Mouse (Mus musculus) CH12.LX (cell line): ENCODE results near the gene Fgfr3. TPM values are rescaled to one million over a fixed set of nuclear protein-coding genes. Genes with fewer than 3 reads are reported as not detected.

Experiments used
- DNase-seq: peaks from one replicate; pipeline ENCODE4 v3.0.0-alpha.2; 2013; ENCODE audit errors: extremely low read depth
- H3K27ac ChIP-seq: 2 replicates; pipeline ENCODE4 v1.5.1; 2012; ENCODE audit warnings: low read depth, mild to moderate bottlenecking, control low read depth, moderate library complexity; ENCODE audit not compliant: insufficient read depth
- H3K27me3 ChIP-seq: replicated peaks from 2 replicates; pipeline ENCODE3; 2012; ENCODE audit warnings: inconsistent platforms
- H3K36me3 ChIP-seq, 2 experiments: replicated peaks in 1 of 2; 2 replicates each; pipeline versions ENCODE3 to v1.6.1; 2012; ENCODE audit warnings: inconsistent platforms in 1 of 2, low read length in 1 of 2, mild to moderate bottlenecking in 1 of 2, mixed read lengths in 1 of 2, moderate library complexity in 1 of 2; ENCODE audit not compliant: control insufficient read depth in 1 of 2, insufficient read depth in 1 of 2
- H3K4me1 ChIP-seq, 2 experiments: 2 replicates each; pipeline ENCODE4 v1.6.1; 2012; ENCODE audit warnings: inconsistent platforms in 1 of 2, moderate library complexity in 1 of 2; ENCODE audit not compliant: insufficient read depth in 2 of 2, control insufficient read depth in 1 of 2
- H3K4me2 ChIP-seq: 2 replicates; pipeline ENCODE4 v1.6.1; 2012; ENCODE audit warnings: low read depth, mild to moderate bottlenecking, control low read depth; ENCODE audit not compliant: poor library complexity, insufficient read depth, severe bottlenecking
- H3K4me3 ChIP-seq, 3 experiments: fragments of 150-350 bp in 1 of 3; sonication (generic) in 1 of 3; replicated peaks in 1 of 3; 2 replicates each; pipeline versions ENCODE3 to v1.5.1; 2011 to 2012; ENCODE audit warnings: low read depth in 2 of 3, low read length in 2 of 3, mild to moderate bottlenecking in 2 of 3, moderate library complexity in 2 of 3, control low read depth in 1 of 3, improper control_type of control experiment in 1 of 3, inconsistent platforms in 1 of 3, mixed read lengths in 1 of 3; ENCODE audit not compliant: poor library complexity in 1 of 3
- H3K79me2 ChIP-seq: replicated peaks from 2 replicates; pipeline ENCODE4 v1.6.1; 2012; ENCODE audit warnings: mild to moderate bottlenecking, moderate library complexity; ENCODE audit not compliant: control insufficient read depth, poor library complexity, insufficient read depth, severe bottlenecking; ENCODE audit errors: extremely low read depth
- H3K9ac ChIP-seq: 2 replicates; pipeline ENCODE4 v1.6.1; 2012; ENCODE audit warnings: low read depth, mild to moderate bottlenecking, control low read depth, moderate library complexity; ENCODE audit not compliant: insufficient read depth
- H3K9me3 ChIP-seq: replicated peaks from 2 replicates; pipeline ENCODE3; 2012; ENCODE audit warnings: low read length, inconsistent platforms, mixed read lengths
- BHLHE40 ChIP-seq: IDR thresholded peaks from 2 replicates; pipeline ENCODE4 v1.6.1; 2011; ENCODE audit warnings: mild to moderate bottlenecking, low read depth, low read length, improper control_type of control experiment
- CHD1 ChIP-seq: IDR thresholded peaks from 2 replicates; pipeline ENCODE4 v1.6.1; 2012; ENCODE audit warnings: low read depth, low read length, improper control_type of control experiment, inconsistent platforms
- ELF1 ChIP-seq: IDR thresholded peaks from 2 replicates; pipeline ENCODE4 v1.6.1; 2014; ENCODE audit warnings: low read depth, mild to moderate bottlenecking, inconsistent platforms, low read length, improper control_type of control experiment
- HCFC1 ChIP-seq: IDR thresholded peaks from 2 replicates; pipeline ENCODE4 v1.6.1; 2012; ENCODE audit warnings: low read depth, mild to moderate bottlenecking, inconsistent platforms, low read length, improper control_type of control experiment
- IRF4 ChIP-seq: IDR thresholded peaks from 2 replicates; pipeline ENCODE4 v1.6.1; 2014; ENCODE audit warnings: low read depth, mild to moderate bottlenecking, inconsistent platforms, low read length, improper control_type of control experiment
- JUN ChIP-seq: IDR thresholded peaks from 2 replicates; pipeline ENCODE4 v1.6.1; 2011; ENCODE audit warnings: low read depth, mild to moderate bottlenecking, low read length, improper control_type of control experiment, moderate library complexity; ENCODE audit not compliant: insufficient read depth
- JUND ChIP-seq: conservative IDR thresholded peaks from 2 replicates; pipeline ENCODE4 v1.6.1; 2011; ENCODE audit warnings: low read depth, low read length, improper control_type of control experiment
- KAT2A ChIP-seq: IDR thresholded peaks from 2 replicates; pipeline ENCODE4 v1.6.1; 2012; ENCODE audit warnings: low read length, improper control_type of control experiment, inconsistent platforms; ENCODE audit not compliant: insufficient replicate concordance
- MAFK ChIP-seq: IDR thresholded peaks from 2 replicates; pipeline ENCODE4 v1.6.1; 2011; ENCODE audit warnings: low read length, improper control_type of control experiment; ENCODE audit not compliant: insufficient replicate concordance
- MAX ChIP-seq: IDR thresholded peaks from 2 replicates; pipeline ENCODE4 v1.6.1; 2011; ENCODE audit warnings: low read length, improper control_type of control experiment
- MXI1 ChIP-seq: IDR thresholded peaks from 2 replicates; pipeline ENCODE4 v1.6.1; 2011; ENCODE audit warnings: mild to moderate bottlenecking, low read depth, low read length, improper control_type of control experiment
- PAX5 ChIP-seq: IDR thresholded peaks from 2 replicates; pipeline ENCODE4 v1.6.1; 2012; ENCODE audit warnings: low read length, inconsistent platforms, mixed read lengths
- RAD21 ChIP-seq: IDR thresholded peaks from 2 replicates; pipeline ENCODE4 v1.6.1; 2011; ENCODE audit warnings: low read depth, mild to moderate bottlenecking, low read length, improper control_type of control experiment, moderate library complexity
- SMC3 ChIP-seq: IDR thresholded peaks from 2 replicates; pipeline ENCODE4 v1.6.1; 2011; ENCODE audit warnings: low read depth, low read length, improper control_type of control experiment
- TCF12 ChIP-seq: IDR thresholded peaks from 2 replicates; pipeline ENCODE4 v1.6.1; 2014; ENCODE audit warnings: low read depth, mild to moderate bottlenecking, inconsistent platforms, low read length, improper control_type of control experiment
- USF1 ChIP-seq: IDR thresholded peaks from 2 replicates; pipeline ENCODE4 v1.6.1; 2014; ENCODE audit warnings: low read depth, mild to moderate bottlenecking, inconsistent platforms, low read length, improper control_type of control experiment
- ZMIZ1 ChIP-seq: IDR thresholded peaks from 2 replicates; pipeline ENCODE4 v1.6.1; 2012; ENCODE audit warnings: low read depth, mild to moderate bottlenecking, inconsistent platforms, low read length, improper control_type of control experiment
- dilution Hi-C: fragments of 300-500 bp; cut with MboI; formaldehyde crosslinking; loops from 2 replicates; pipeline ENCODE4 v1.14.3; 2020; ENCODE audit warnings: low sequenced_read_pairs; ENCODE audit not compliant: extremely low pct_unique_long_range_greater_than_20kb, extremely low pct_ligation_motif_present
- in situ Hi-C: fragments of 300-500 bp; cut with MboI; formaldehyde crosslinking; loops from 3 replicates; pipeline ENCODE4 v1.14.3; 2019; ENCODE audit warnings: low sequenced_read_pairs, low pct_ligation_motif_present, low pct_unique_long_range_greater_than_20kb, mixed read lengths
- polyA plus RNA-seq: library from polyadenylated mRNA; unstranded; fragments of >175 nt; gene quantifications from 2 replicates; pipeline ENCODE4 v1.2.1, GENCODE M21; 2012; ENCODE audit warnings: low read depth; ENCODE audit not compliant: insufficient read length
- total RNA-seq, 2 experiments: library from RNA; depleted of rRNA; stranded (reverse); fragments of 300-350 nt in 1 of 2; fragments of >200 nt in 1 of 2; gene quantifications; 2 replicates each; pipeline ENCODE4 v1.2.3; 2012 to 2014

Gene Fgfr3
- total and polyA plus RNA-seq, 3 experiments: 0.19 to 0.76 (median 0.23) TPM

DNA sequence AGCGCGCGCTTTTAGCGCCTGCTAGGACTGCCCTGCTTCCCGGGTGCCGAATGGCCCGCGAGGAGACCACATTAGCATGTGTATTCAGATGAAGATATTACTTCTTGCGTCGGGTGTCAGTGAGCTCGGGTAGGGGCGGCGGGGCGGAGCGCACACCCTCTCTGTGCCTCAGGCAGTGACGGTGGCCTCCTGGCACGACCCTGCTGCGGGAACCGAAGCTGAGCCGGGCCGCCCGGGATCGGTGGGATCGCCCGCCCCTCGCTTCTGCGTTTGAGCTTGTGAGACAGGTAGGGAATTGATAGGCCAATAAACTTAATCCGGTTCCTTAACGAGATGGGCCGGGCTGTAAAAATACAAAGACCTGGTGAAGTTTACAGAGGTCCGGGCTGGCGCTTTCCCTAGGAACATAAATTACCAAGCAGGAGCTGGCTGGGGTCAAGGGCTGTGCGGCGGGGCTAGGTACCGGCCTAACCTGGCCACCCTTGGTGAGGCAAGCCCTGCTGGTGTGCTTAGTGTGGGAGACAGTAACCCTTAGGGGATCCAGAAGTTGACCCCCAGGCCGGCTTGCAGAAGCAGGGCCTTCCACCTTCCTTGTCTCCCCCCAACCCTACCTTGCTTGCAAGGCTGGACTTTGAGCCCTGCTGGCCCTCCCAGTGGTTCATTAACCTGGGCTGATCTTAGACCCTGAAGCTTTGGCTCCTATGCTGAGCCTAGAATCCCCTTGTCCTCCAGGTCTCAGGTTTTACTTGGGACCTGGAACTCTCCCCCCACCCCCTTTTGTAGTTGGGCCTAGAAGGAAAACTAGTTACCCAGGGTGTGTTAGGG, 2.4 kb downstream of the Fgfr3 start:
- Histone ChIP-seq H3K4me2 (no peak overlapping the region), H3K4me3 (no peak overlapping the region), H3K4me1 (peaks cover 0 to 13% of the 10 kb centered on the region in 2 experiments; a peak in 2 of 4 replicates), H3K79me2 (no peaks in the 10 kb centered on the region), H3K27me3 (peaks cover 93% of the 10 kb centered on the region), H3K27ac (no peak overlapping the region), H3K36me3 (no peaks in the 10 kb centered on the region), H3K9ac (no peak overlapping the region), H3K9me3 (peaks cover 15% of the 10 kb centered on the region)
- TF ChIP-seq PAX5: no peak
- no peak for TF ChIP-seq JUN
- TF ChIP-seq RAD21: no peak
- no peak for TF ChIP-seq MAFK
- no peak for TF ChIP-seq MXI1
- no peak for TF ChIP-seq HCFC1
- no peak for TF ChIP-seq IRF4
- TF ChIP-seq KAT2A: no peak
- no peak for TF ChIP-seq SMC3
- TF ChIP-seq TCF12: no peak
- no peak for TF ChIP-seq USF1
- no peak for TF ChIP-seq JUND
- TF ChIP-seq ELF1: no peak
- no peak for TF ChIP-seq CHD1
- dilution Hi-C loops: no loop called here
- in situ Hi-C loops: no loop called here
- no peak for DNase-seq

DNA sequence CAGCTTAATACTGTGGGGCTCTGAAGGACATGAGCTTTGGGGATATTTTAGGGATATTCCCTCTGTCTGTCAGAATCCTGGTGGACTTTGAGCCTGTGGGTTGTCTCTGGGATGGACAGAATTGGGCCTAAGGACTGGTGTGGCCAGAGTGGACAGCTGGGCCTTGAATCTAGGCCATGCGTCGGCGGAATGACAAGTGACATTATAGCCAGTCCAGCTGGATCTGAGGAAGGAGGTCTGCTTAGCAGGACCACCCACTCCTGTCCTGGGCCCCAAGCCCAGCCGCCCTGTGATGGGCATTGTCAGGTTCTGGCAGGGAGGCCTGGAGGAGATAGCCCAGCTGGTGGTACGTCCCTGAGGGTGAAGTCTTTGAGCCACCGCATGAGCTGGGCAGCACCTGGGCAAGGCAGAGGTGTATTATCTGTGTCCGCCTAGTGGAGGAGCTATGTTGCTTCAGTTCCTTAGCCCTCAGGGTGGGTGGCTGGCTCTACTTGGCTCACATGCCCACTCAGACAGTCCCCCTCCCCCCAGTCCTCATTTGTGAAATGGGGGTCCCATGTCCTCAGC, 4.7 kb downstream of the Fgfr3 start:
- TF ChIP-seq ZMIZ1 (no peak), BHLHE40 (no peak), PAX5 (no peak), MXI1 (no peak), MAX (no peak)
- Histone ChIP-seq H3K27me3 (peaks cover 95% of the 10 kb centered on the region), H3K79me2 (no peaks in the 10 kb centered on the region), H3K27ac (no peak overlapping the region), H3K9me3 (peaks cover 15% of the 10 kb centered on the region), H3K36me3 (no peaks in the 10 kb centered on the region), H3K9ac (no peak overlapping the region), H3K4me2 (no peak overlapping the region), H3K4me3 (no peak overlapping the region), H3K4me1 (peaks cover 0 to 11% of the 10 kb centered on the region in 2 experiments; a peak in 1 of 4 replicates)
- in situ Hi-C loops: no loop called here
- no peak for DNase-seq
- dilution Hi-C loops: no loop called here
